Mouse (Mus musculus) forebrain, embryonic 12.5 days (tissue): Measurements from ENCODE around the gene Il20ra. TPM values are rescaled to one million over a fixed set of nuclear protein-coding genes. Genes with fewer than 3 reads are reported as not detected.

ENCODE experiments used
- ATAC-seq: fragments of 200-750 bp; cut with Nextera tagmentation; 2 replicates; pipeline ENCODE4 v1.8.0; 2017; ENCODE audit warnings: moderate TSS enrichment; ENCODE audit not compliant: low FRiP score
- H3K27ac ChIP-seq: fragments of 300-500 bp; sonication (generic); 2 replicates; pipeline ENCODE4 v1.5.1; 2016; ENCODE audit warnings: mild to moderate bottlenecking
- H3K27me3 ChIP-seq: fragments of 300-500 bp; sonication (generic); 2 replicates; pipeline ENCODE4 v1.6.1; 2016; ENCODE audit warnings: mild to moderate bottlenecking
- H3K36me3 ChIP-seq: fragments of 300-500 bp; sonication (generic); replicated peaks from 2 replicates; pipeline ENCODE4 v1.6.1; 2016; ENCODE audit warnings: mild to moderate bottlenecking
- H3K4me1 ChIP-seq: fragments of 300-500 bp; sonication (generic); 2 replicates; pipeline ENCODE4 v1.6.1; 2016
- H3K4me2 ChIP-seq: fragments of 300-500 bp; sonication (generic); 2 replicates; pipeline ENCODE4 v1.6.1; 2016; ENCODE audit warnings: mild to moderate bottlenecking, moderate library complexity
- H3K4me3 ChIP-seq: fragments of 300-500 bp; sonication (generic); replicated peaks from 2 replicates; pipeline ENCODE4 v1.5.1; 2016; ENCODE audit warnings: mild to moderate bottlenecking
- H3K9ac ChIP-seq: fragments of 300-500 bp; sonication (generic); 2 replicates; pipeline ENCODE4 v1.6.1; 2016; ENCODE audit warnings: mild to moderate bottlenecking
- H3K9me3 ChIP-seq: fragments of 300-500 bp; sonication (generic); 2 replicates; pipeline ENCODE4 v1.6.1; 2016
- WGBS: fragments of 180-500 bp; shearing (Covaris S2); methylation state at CpG from one replicate; pipeline ENCODE4 v1.1.7; 2016; 5-methylcytosine and 5-hydroxymethylcytosine counted together
- polyA plus RNA-seq: library from polyadenylated mRNA; unstranded; fragments of >200 nt; fragmentation: Nextera tagmentation; extraction: Ambion mirVana; gene quantifications from 2 replicates; pipeline ENCODE4 v1.2.1, GENCODE M21; 2016

Il20ra gene
- not detected in 2 replicates for polyA plus RNA-seq

GRCm38 (mm10) chr10:19712421-19712836 is at the start of gene Il20ra:
TSS of gene Il20ra (plus strand) at chr10:19712570.
- WGBS: under 1% methylated on average over 29 of the region's 29 CpGs
- Histone ChIP-seq H3K4me1 (peaks cover 8% of the 10 kb centered on the region), H3K9me3 (no peaks in the 10 kb centered on the region), H3K27ac (no peak within 1 kb of the TSS), H3K27me3 (peaks cover 17% of the 10 kb centered on the region), H3K36me3 (no peaks in the 10 kb centered on the region), H3K4me2 (peak within 1 kb of the TSS; percentile 86), H3K4me3 (peak within 1 kb of the TSS; percentile 48), H3K9ac (peak within 1 kb of the TSS; percentile 34; the same call in 1 of the 2 replicates)
- peak; percentile 58; the same call in 1 of the 2 replicates for ATAC-seq

GRCm38 (mm10) chr10:19668973-19669372 is 43.4 kb upstream of the Il20ra start:
- no peak overlapping the region for H3K9ac ChIP-seq
- no peak for ATAC-seq
- no peak overlapping the region for H3K27ac ChIP-seq
- H3K9me3 ChIP-seq: no peaks in the 10 kb centered on the region
- H3K27me3 ChIP-seq: no peaks in the 10 kb centered on the region
- no peaks in the 10 kb centered on the region for H3K4me1 ChIP-seq
- no peaks in the 10 kb centered on the region for H3K36me3 ChIP-seq
- H3K4me3 ChIP-seq: no peak overlapping the region
- 86% methylated on average over 5 of the region's 5 CpGs for WGBS
- no peak overlapping the region for H3K4me2 ChIP-seq

- Histone ChIP-seq H3K27me3 (no peaks in the 10 kb centered on the region), H3K9me3 (no peaks in the 10 kb centered on the region), H3K4me2 (no peak overlapping the region), H3K4me3 (no peak overlapping the region), H3K4me1 (no peaks in the 10 kb centered on the region), H3K9ac (no peak overlapping the region), H3K36me3 (no peaks in the 10 kb centered on the region), H3K27ac (no peak overlapping the region)
- no peak for ATAC-seq
Observed at GRCm38 (mm10) chr10:19672015-19672414, 40.4 kb upstream of the Il20ra start.

GRCm38 (mm10) chr10:19673146-19673545 is 39.2 kb upstream of the Il20ra start:
- H3K4me1 ChIP-seq: no peaks in the 10 kb centered on the region
- H3K27me3 ChIP-seq: no peaks in the 10 kb centered on the region
- no peak overlapping the region for H3K4me3 ChIP-seq
- no peak overlapping the region for H3K4me2 ChIP-seq
- H3K9ac ChIP-seq: no peak overlapping the region
- no peak for ATAC-seq
- H3K9me3 ChIP-seq: no peaks in the 10 kb centered on the region
- no peak overlapping the region for H3K27ac ChIP-seq
- no peaks in the 10 kb centered on the region for H3K36me3 ChIP-seq
- 93% methylated on average over 1 of the region's 1 CpGs for WGBS

GRCm38 (mm10) chr10:19687686-19688085 is 24.7 kb upstream of the Il20ra start:
- Histone ChIP-seq H3K9ac (no peak overlapping the region), H3K27ac (no peak overlapping the region), H3K4me2 (no peak overlapping the region), H3K9me3 (no peaks in the 10 kb centered on the region), H3K4me3 (no peak overlapping the region), H3K36me3 (no peaks in the 10 kb centered on the region), H3K27me3 (no peaks in the 10 kb centered on the region), H3K4me1 (no peaks in the 10 kb centered on the region)
- ATAC-seq: no peak
- WGBS: 76% methylated on average over 3 of the region's 3 CpGs

GRCm38 (mm10) chr10:19691287-19691686 is 21.1 kb upstream of the Il20ra start:
- Histone ChIP-seq H3K9ac (no peak overlapping the region), H3K4me2 (no peak overlapping the region)
- WGBS: 78% methylated on average over 3 of the region's 3 CpGs

GRCm38 (mm10) chr10:19691771-19692170 is 20.6 kb upstream of the Il20ra start:
- H3K9ac ChIP-seq: no peak overlapping the region
- H3K4me3 ChIP-seq: no peak overlapping the region
- ATAC-seq: no peak
- no peaks in the 10 kb centered on the region for H3K9me3 ChIP-seq
- H3K27me3 ChIP-seq: no peaks in the 10 kb centered on the region
- H3K36me3 ChIP-seq: no peaks in the 10 kb centered on the region
- no peaks in the 10 kb centered on the region for H3K4me1 ChIP-seq
- WGBS: 87% methylated on average over 13 of the region's 13 CpGs
- H3K4me2 ChIP-seq: no peak overlapping the region
- H3K27ac ChIP-seq: no peak overlapping the region

More at GRCm38 (mm10) chr10:19691287-19691686, 21.1 kb upstream of the Il20ra start:
- no peak overlapping the region for H3K27ac ChIP-seq
- no peaks in the 10 kb centered on the region for H3K9me3 ChIP-seq
- no peak for ATAC-seq
- no peaks in the 10 kb centered on the region for H3K27me3 ChIP-seq
- no peaks in the 10 kb centered on the region for H3K4me1 ChIP-seq
- H3K4me3 ChIP-seq: no peak overlapping the region
- H3K36me3 ChIP-seq: no peaks in the 10 kb centered on the region

GRCm38 (mm10) chr10:19692332-19692731 is 20.0 kb upstream of the Il20ra start:
- H3K4me2 ChIP-seq: no peak overlapping the region
- H3K27ac ChIP-seq: no peak overlapping the region
- 93% methylated on average over 7 of the region's 7 CpGs for WGBS
- H3K9me3 ChIP-seq: no peaks in the 10 kb centered on the region
- no peak for ATAC-seq
- H3K4me3 ChIP-seq: no peak overlapping the region
- H3K4me1 ChIP-seq: no peaks in the 10 kb centered on the region
- no peak overlapping the region for H3K9ac ChIP-seq
- H3K27me3 ChIP-seq: no peaks in the 10 kb centered on the region
- no peaks in the 10 kb centered on the region for H3K36me3 ChIP-seq

GRCm38 (mm10) chr10:19692988-19693387 is 19.4 kb upstream of the Il20ra start:
- Histone ChIP-seq H3K27ac (no peak overlapping the region), H3K4me3 (no peak overlapping the region), H3K27me3 (no peaks in the 10 kb centered on the region), H3K4me1 (no peaks in the 10 kb centered on the region), H3K9ac (no peak overlapping the region), H3K4me2 (no peak overlapping the region), H3K9me3 (no peaks in the 10 kb centered on the region), H3K36me3 (no peaks in the 10 kb centered on the region)
- WGBS: 65% methylated on average over 8 of the region's 8 CpGs
- ATAC-seq: peak; percentile 49; the same call in 1 of the 2 replicates

- no peaks in the 10 kb centered on the region for H3K36me3 ChIP-seq
- ATAC-seq: no peak
- no peak overlapping the region for H3K27ac ChIP-seq
- no peaks in the 10 kb centered on the region for H3K4me1 ChIP-seq
- no peak overlapping the region for H3K9ac ChIP-seq
- WGBS: 73% methylated on average over 2 of the region's 2 CpGs
- H3K4me2 ChIP-seq: no peak overlapping the region
- no peaks in the 10 kb centered on the region for H3K9me3 ChIP-seq
- H3K4me3 ChIP-seq: no peak overlapping the region
- no peaks in the 10 kb centered on the region for H3K27me3 ChIP-seq
Observed at GRCm38 (mm10) chr10:19693629-19694028, 18.7 kb upstream of the Il20ra start.

- H3K9ac ChIP-seq: no peak overlapping the region
- H3K4me1 ChIP-seq: no peaks in the 10 kb centered on the region
- H3K4me2 ChIP-seq: no peak overlapping the region
- no peaks in the 10 kb centered on the region for H3K27me3 ChIP-seq
- no peaks in the 10 kb centered on the region for H3K36me3 ChIP-seq
- 57% methylated on average over 1 of the region's 1 CpGs for WGBS
- no peak overlapping the region for H3K4me3 ChIP-seq
- ATAC-seq: no peak
- H3K27ac ChIP-seq: no peak overlapping the region
- H3K9me3 ChIP-seq: no peaks in the 10 kb centered on the region
Observed at GRCm38 (mm10) chr10:19699331-19699730, 13.0 kb upstream of the Il20ra start.

GRCm38 (mm10) chr10:19704445-19704844 is 7.9 kb upstream of the Il20ra start:
- 37% methylated on average over 8 of the region's 8 CpGs for WGBS
- no peak overlapping the region for H3K9ac ChIP-seq
- H3K27ac ChIP-seq: no peak overlapping the region
- H3K4me2 ChIP-seq: no peak overlapping the region
- no peaks in the 10 kb centered on the region for H3K9me3 ChIP-seq
- H3K36me3 ChIP-seq: no peaks in the 10 kb centered on the region
- ATAC-seq: no peak
- no peaks in the 10 kb centered on the region for H3K27me3 ChIP-seq
- H3K4me3 ChIP-seq: no peak overlapping the region
- no peaks in the 10 kb centered on the region for H3K4me1 ChIP-seq

GRCm38 (mm10) chr10:19707768-19708167 is 4.6 kb upstream of the Il20ra start:
- Histone ChIP-seq H3K36me3 (no peaks in the 10 kb centered on the region), H3K9me3 (no peaks in the 10 kb centered on the region), H3K27me3 (peaks cover 13% of the 10 kb centered on the region), H3K4me2 (no peak overlapping the region), H3K4me3 (no peak overlapping the region), H3K27ac (no peak overlapping the region), H3K9ac (no peak overlapping the region), H3K4me1 (peaks cover 8% of the 10 kb centered on the region)
- 70% methylated on average over 12 of the region's 12 CpGs for WGBS
- no peak for ATAC-seq
